Mouse (Mus musculus): Measurements from ENCODE around the gene Lama1.

GRCm38 (mm10) chr17:67678576-67678975, 18.5 kb upstream of the Lama1 start:
- TF ChIP-seq POLR2A (IDR thresholded peaks at IDR 0.05; ENCODE audit: insufficient read depth, low read length), result no peak
- no peak for TF ChIP-seq EP300 (IDR thresholded peaks at IDR 0.05; ENCODE audit: insufficient read depth, low read depth, low read length)
